Mouse (Mus musculus) spleen, adult 2 months (tissue): Measurements from ENCODE around the gene Ipcef1.

Experiments
- CTCF ChIP-seq: fragments of 200-500 bp; IDR thresholded peaks from 2 replicates; pipeline ENCODE4 v1.5.1; 2011; ENCODE audit warnings: mild to moderate bottlenecking, inconsistent platforms; ENCODE audit not compliant: insufficient read depth, insufficient read length, insufficient replicate concordance; ENCODE audit errors: extremely low read depth
- POLR2A ChIP-seq: fragments of 200-500 bp; IDR thresholded peaks from 2 replicates; pipeline ENCODE4 v1.6.1; 2011; ENCODE audit warnings: low read depth, low read length, inconsistent platforms

DNA sequence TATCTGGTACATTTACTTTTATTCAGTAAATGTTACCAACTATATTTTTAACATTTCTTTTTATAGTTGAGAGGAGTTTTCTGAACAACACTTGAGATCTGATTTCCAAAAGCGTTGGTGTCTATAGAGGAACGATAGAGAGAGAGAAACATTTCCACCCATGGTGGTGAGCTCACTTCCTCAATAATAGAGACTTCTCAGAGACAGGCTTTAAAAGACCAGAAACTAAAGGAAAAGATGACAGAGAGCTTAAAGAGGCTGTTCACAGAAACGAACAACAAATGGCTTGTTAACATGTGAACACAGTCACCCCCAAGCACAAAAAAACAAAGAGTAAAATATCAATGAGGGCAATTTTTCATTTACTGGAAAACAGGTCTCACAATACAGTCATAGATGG, 2.4 kb downstream of the Ipcef1 start:
- TF ChIP-seq CTCF = no peak
- no peak for TF ChIP-seq POLR2A
